Mouse (Mus musculus) olfactory bulb, adult 2 months (tissue): ENCODE measurements around the gene Synpo2.

Experiments used
- CTCF ChIP-seq: fragments of 200-500 bp; IDR thresholded peaks from 2 replicates; pipeline ENCODE4 v1.5.1; 2012; ENCODE audit warnings: low read depth, mild to moderate bottlenecking, low read length, moderate library complexity; ENCODE audit not compliant: insufficient read depth
- POLR2A ChIP-seq: fragments of 200-500 bp; IDR thresholded peaks from 2 replicates; pipeline ENCODE4 v1.6.1; 2012; ENCODE audit warnings: mild to moderate bottlenecking, low read depth, low read length, moderate library complexity; ENCODE audit not compliant: insufficient read depth

DNA sequence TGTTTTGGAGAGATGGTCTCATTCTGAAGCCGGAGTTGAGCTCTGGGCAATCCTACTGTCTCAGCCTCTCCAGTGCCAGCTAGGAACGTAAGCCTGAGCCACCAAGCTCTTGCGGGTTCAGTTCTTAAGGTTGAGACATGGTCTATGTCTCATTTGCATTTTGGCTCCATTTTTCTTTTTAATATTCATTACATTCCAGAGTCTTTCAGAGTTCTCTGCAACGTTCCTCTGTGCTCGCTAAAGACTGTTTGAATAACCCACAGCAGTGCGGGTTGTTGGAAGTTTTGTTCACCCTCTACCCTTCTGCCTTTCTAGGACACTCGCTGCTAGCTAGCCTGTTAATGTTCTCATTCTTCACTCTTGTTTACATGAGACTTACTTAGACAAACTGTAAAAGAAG is 155.0 kb downstream of the Synpo2 start:
- TF ChIP-seq CTCF: no peak
- no peak for TF ChIP-seq POLR2A
